Mouse (Mus musculus) stomach, postnatal 0 days (tissue): ENCODE results near the gene Ebf3.

Source experiments
- CTCF ChIP-seq: IDR thresholded peaks from 2 replicates; pipeline ENCODE4 v1.5.1; 2016; ENCODE audit warnings: antibody characterized with exemption, low read depth, mild to moderate bottlenecking, moderate library complexity
- EP300 ChIP-seq: optimal IDR thresholded peaks from 2 replicates; pipeline ENCODE3; 2016; ENCODE audit warnings: antibody characterized with exemption

DNA sequence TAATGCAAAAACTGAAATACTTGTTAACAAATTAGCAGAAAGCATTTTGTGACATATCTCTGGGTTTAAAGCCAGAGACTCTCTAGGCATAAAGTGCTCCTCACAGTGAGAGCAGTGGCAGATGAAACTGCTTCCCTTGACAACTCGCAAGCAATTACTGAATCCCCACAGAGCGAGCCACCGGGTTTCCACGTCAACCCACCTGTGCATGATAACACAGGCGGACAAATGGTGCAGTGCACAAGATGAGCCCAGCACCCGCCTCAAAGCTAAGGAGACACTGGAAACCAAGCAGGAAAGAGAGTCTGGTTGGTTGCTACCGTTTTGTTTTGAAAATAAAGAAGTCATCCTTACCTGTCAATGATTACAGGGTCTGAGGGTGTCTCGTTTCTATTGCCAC is 7.1 kb downstream of the Ebf3 start:
- TF ChIP-seq CTCF = no peak
- TF ChIP-seq EP300 = no peak
